Mouse (Mus musculus) megakaryocyte-erythroid progenitor cell, adult 5 weeks (primary cell): ENCODE measurements around the gene Itprip. TPM values are rescaled to one million over a fixed set of nuclear protein-coding genes. Genes with fewer than 3 reads are reported as not detected.

Source experiments
- polyA plus RNA-seq: library from polyadenylated mRNA; stranded (reverse); fragments of >175 nt; gene quantifications from 2 replicates; pipeline ENCODE4 v1.2.3, GENCODE M21; 2012

Gene Itprip
- 21.2 and 24.8 TPM in 2 replicates for polyA plus RNA-seq

GRCm38 (mm10) chr19:47919126-47919965 is at the start of gene Itprip, which contains the start of gene Cfap43:
TSS of gene Itprip (minus strand) at chr19:47919299.
TSS of gene Cfap43 (minus strand) at chr19:47919287.

GRCm38 (mm10) chr19:47937443-47938406 is 18.6 kb upstream of the Itprip start, which contains the start of gene Cfap58:
TSS of gene Cfap58 (plus strand) at chr19:47937675.

DNA sequence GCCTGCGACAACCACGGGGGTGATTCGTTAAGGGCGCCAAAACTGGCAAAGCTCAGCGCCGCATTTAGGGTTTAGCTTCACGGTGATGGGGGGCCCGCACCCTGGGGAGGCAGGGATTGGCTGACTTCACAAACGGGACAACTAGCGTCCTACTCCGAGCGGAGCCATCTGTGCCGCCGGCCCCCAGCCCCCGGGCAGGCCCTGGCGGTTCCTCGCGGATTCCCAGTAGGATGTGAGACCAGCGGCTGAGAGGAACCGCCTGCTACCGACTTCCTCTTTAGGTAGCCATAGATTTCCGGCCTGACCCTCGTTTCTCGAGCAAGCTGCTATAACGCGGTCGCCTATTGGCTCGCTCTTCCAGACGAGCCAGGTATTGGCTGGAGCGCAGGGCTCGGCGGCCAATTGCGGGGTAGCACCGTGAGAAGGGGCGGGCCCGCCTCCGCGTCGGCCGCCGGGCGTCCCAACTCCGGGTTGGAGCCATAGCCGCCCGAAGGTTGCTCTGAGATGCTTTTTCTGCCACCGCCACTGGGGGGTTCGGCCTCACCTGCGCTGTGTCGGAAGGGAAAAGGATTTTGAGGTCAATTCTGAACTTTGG is 53.6 kb downstream of the Itprip start, which contains the start of gene Gsto2:
Gene Gsto2, plus strand, starts transcription at position 182 of the 595 bp plus-strand sequence.

GRCm38 (mm10) chr19:47854796-47855783 is 64.0 kb downstream of the Itprip start, which contains the start of gene Gsto1:
TSS of gene Gsto1 (plus strand) at chr19:47854970.

Other genes with a start within 250 kb of the Itprip start
- gene Col17a1, start 227.2 kb downstream of the Itprip start, polyA plus RNA-seq, result 0.59 and 1.1 TPM in 2 replicates
- gene Sfr1, start 187.6 kb downstream of the Itprip start, polyA plus RNA-seq, result 29.4 and 40.5 TPM in 2 replicates
- 511 and 544 TPM in 2 replicates for gene Gsto1, start 64.3 kb downstream of the Itprip start, polyA plus RNA-seq
- not detected in 2 replicates for gene Gsto2, start 53.8 kb downstream of the Itprip start, polyA plus RNA-seq
- not detected in 2 replicates for gene Cfap43, start within 50 bp of the Itprip start, polyA plus RNA-seq
- not detected in 2 replicates for gene Cfap58, start 18.4 kb upstream of the Itprip start, polyA plus RNA-seq